Mouse (Mus musculus) heart, adult 2 months (tissue): Measurements from ENCODE around the gene Tubb4a.

Source experiments
- CTCF ChIP-seq: fragments of 200-600 bp; IDR thresholded peaks from 2 replicates; pipeline ENCODE4 v1.8.1; 2022; ENCODE audit warnings: antibody characterized with exemption, mild to moderate bottlenecking, moderate library complexity
- EP300 ChIP-seq: fragments of 200-500 bp; IDR thresholded peaks from 2 replicates; pipeline ENCODE4 v1.6.1; 2011; ENCODE audit warnings: low read depth, low read length, control low read depth; ENCODE audit not compliant: insufficient read depth

DNA sequence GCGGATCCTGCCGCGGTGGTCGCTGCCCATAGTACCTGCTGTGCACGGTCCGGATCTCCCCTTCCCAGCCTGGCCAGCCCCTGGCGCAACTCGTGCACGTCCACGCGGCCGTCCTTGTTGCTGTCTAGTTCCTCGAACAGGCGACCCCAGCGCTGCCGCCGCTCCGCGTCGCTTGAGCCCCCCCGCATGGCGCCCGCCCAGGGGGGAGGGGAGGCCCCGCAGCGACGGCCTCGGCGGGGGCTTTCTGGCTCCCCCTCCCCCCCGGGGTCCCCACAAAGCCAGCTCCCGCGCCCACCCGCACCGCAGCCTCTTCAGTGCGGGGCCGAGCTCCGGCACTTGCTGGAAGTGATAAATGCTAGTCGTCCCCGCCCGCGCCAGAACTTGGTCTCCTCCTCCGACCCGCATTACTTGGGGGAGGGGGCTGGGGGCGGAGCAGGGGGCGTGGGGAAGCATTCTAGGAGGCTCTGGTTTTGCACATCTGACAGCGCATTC lies 28.1 kb downstream of the Tubb4a start, which contains the start of gene Slc25a23:
- TF ChIP-seq CTCF: no peak
- no peak for TF ChIP-seq EP300
